Mouse (Mus musculus): ENCODE measurements around the gene Zfp74.

DNA sequence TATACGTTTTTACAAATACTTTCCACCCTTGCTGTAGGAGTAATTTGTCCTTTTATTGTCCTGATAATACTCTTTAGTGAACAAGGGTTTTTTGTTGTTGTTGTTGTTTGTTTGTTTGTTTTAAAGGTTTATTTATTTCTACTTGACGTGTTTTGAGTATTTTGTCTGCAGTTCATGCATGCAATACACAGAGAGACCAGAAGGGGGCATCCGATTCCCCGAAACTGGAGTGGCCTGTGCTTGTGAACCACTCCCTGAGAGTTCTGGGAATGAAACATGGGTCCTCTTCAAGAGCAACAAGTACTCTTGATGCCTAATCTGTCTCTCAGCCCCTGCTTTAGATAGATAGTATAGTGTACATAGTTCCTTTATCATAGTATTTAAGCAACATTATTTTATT, 842 bp upstream of the Zfp74 start:
- TF ChIP-seq CTCF (IDR thresholded peaks at IDR 0.05; ENCODE audit: borderline replicate concordance, insufficient read depth, low read length) (0 out of 2 replicates have a peak, but pooled peaks have one; percentile 6), POLR2A (IDR thresholded peaks at IDR 0.05; ENCODE audit: low read depth, low read length) (no peak)

All from embryonic fibroblast, embryonic 13.5 days (primary cell).